In the genomic region with DNA sequence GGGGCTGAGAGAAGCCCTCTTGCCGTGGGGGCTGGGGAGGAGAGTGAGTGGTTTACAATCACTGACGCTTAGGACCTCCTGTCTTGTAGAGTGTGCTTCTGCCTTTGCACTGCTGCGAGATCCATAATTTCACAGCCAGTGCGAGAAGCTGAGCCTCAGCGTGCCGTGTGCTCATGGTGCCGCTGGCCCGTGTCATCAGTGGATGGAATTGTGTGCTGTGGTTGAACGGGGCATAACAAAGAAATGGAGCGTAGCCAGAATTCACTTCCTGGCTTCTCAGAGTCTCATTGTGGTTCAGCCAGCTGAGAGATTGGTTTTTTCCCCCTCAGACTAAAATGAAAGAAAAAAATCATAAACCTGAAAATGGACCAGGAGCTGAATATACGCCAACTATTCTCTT, we compare ENCODE assay signal across 11 mouse cellular contexts. TPM values are rescaled to one million over a fixed set of nuclear protein-coding genes. Genes with fewer than 3 reads are reported as not detected.
A peak's percentile ranks its signal among the peaks of the same experiment; 100 is the strongest.
DNase-seq lines count a peak whose midpoint lies in the region; ATAC-seq lines count a peak whose summit lies in the region.
"Had no signal": no experiment of that assay in that cellular context is flagged by ENCODE, and none has a peak within 500 bp of the region (broad histone marks: within the 10 kb centered on the region; RNA-seq: fewer than 3 reads in every experiment).

No protein-coding gene starts in this region.

- 47% methylated on average over 11 of the region's 11 CpGs for WGBS in hindbrain, embryonic 14.5 days
- WGBS in intestine, embryonic 16.5 days: 63% methylated on average over 11 of the region's 11 CpGs

- peak; percentile 71 for ATAC-seq in hindbrain, embryonic 14.5 days (ENCODE audit: low FRiP score)
- ATAC-seq in intestine, embryonic 16.5 days: no peak

- no peak overlapping the region for H3K4me2 ChIP-seq in hindbrain, embryonic 14.5 days (replicated peaks)
- H3K4me2 ChIP-seq in intestine, embryonic 16.5 days (ENCODE audit: low read depth, low read length): no peak overlapping the region
- H3K4me2 ChIP-seq: embryonic facial prominence, embryonic 13.5 days had no signal

- H3K36me3 ChIP-seq in hindbrain, embryonic 14.5 days (replicated peaks; ENCODE audit: control insufficient read depth, insufficient read depth): peaks cover 26% of the 10 kb centered on the region
- peaks cover 3% of the 10 kb centered on the region; the same call in 1 of the 2 replicates for H3K36me3 ChIP-seq in intestine, embryonic 16.5 days (ENCODE audit: control insufficient read depth, insufficient read depth, low read length)

- intact Hi-C loops in heart, postnatal 25 days (cut with DNase I): loop anchor here (5.0 kb wide), 1 partner anchor 62 kb away; the partner anchor contains the start of gene Prep

- peak overlapping the region; percentile 71 for H3K27ac ChIP-seq in hindbrain, embryonic 14.5 days
- no peak overlapping the region for H3K27ac ChIP-seq in intestine, embryonic 16.5 days (ENCODE audit: low read length)
- H3K27ac ChIP-seq: embryonic facial prominence, embryonic 13.5 days had no signal

- 0 out of 2 replicates have a peak, but pooled peaks cover 8% of the 10 kb centered on the region for H3K4me1 ChIP-seq in hindbrain, embryonic 14.5 days (replicated peaks; ENCODE audit: control insufficient read depth, insufficient read depth, low read length)
- 0 out of 2 replicates have a peak, but pooled peaks cover 4% of the 10 kb centered on the region for H3K4me1 ChIP-seq in intestine, embryonic 16.5 days (ENCODE audit: control insufficient read depth, insufficient read depth, low read length)

- no peaks in the 10 kb centered on the region for H3K27me3 ChIP-seq in hindbrain, embryonic 14.5 days (ENCODE audit: control insufficient read depth, insufficient read depth, low read length)
- H3K27me3 ChIP-seq in intestine, embryonic 16.5 days (replicated peaks; ENCODE audit: control insufficient read depth, insufficient read depth, low read length): no peaks in the 10 kb centered on the region
- H3K27me3 ChIP-seq: embryonic facial prominence, embryonic 13.5 days; liver, embryonic 13.5 days had no signal

- no peaks in the 10 kb centered on the region for H3K9me3 ChIP-seq in hindbrain, embryonic 14.5 days (ENCODE audit: control insufficient read depth, low read length)
- no peaks in the 10 kb centered on the region for H3K9me3 ChIP-seq in intestine, embryonic 16.5 days (ENCODE audit: control insufficient read depth, low read length)
- H3K9me3 ChIP-seq: embryonic facial prominence, embryonic 13.5 days; liver, embryonic 13.5 days had no signal

- H3K9ac ChIP-seq in hindbrain, embryonic 14.5 days: peak overlapping the region; percentile 2; the same call in 1 of the 2 replicates
- no peak overlapping the region for H3K9ac ChIP-seq in intestine, embryonic 16.5 days (ENCODE audit: low read depth, low read length)
- H3K9ac ChIP-seq: embryonic facial prominence, embryonic 13.5 days; liver, embryonic 13.5 days had no signal

- no peak overlapping the region for H3K4me3 ChIP-seq in hindbrain, embryonic 14.5 days (replicated peaks; ENCODE audit: low read length)
- H3K4me3 ChIP-seq in intestine, embryonic 16.5 days (ENCODE audit: low read length): no peak overlapping the region
- H3K4me3 ChIP-seq: embryonic facial prominence, embryonic 13.5 days; liver, embryonic 13.5 days had no signal

- DNase-seq in heart, adult 11 months: peak; percentile 92
- no peak for DNase-seq in heart, postnatal 25 days (ENCODE audit: low spot score)
- peak; percentile 65 for DNase-seq in brain, adult 2 months (ENCODE audit: low read depth, low spot score)
- DNase-seq in hindbrain, embryonic 14.5 days (ENCODE audit: low spot score): peak; percentile 51
- peak; percentile 26 to 33 for DNase-seq in lung, postnatal 4 days
- no peak for DNase-seq in urinary bladder, postnatal 14 days (ENCODE audit: low spot score)
- DNase-seq in urinary bladder, postnatal 4 days (ENCODE audit: low spot score in 2 of 2): no peak
- DNase-seq: liver, embryonic 13.5 days had no signal

RNA-seq across cellular contexts. Expression of gene Popdc3, which starts 48.8 kb away (rescaled TPM):
- total RNA-seq in heart, postnatal 25 days (2021): 10 to 100 TPM; 25.3 to 26.7 TPM
- 2.3 and 2.4 TPM in 2 replicates for polyA plus RNA-seq in hindbrain, embryonic 14.5 days (2014; fragmentation: Nextera tagmentation; extraction: Ambion mirVana)
- 0.51 and 0.59 TPM in 2 replicates for polyA plus RNA-seq in intestine, embryonic 16.5 days (2015; fragmentation: Nextera tagmentation; extraction: Ambion mirVana)
- total RNA-seq: MEL had no signal

Comparison
In these comparisons a context has a peak if more than half of its experiments do, and no peak if none do; other contexts are left out.
1. DNase-seq: peak in heart, adult 11 months (single experiment), brain, adult 2 months (single experiment), hindbrain, embryonic 14.5 days (single experiment) and lung, postnatal 4 days (2 of 2); none in heart, postnatal 25 days (single experiment), urinary bladder, postnatal 14 days (single experiment) and urinary bladder, postnatal 4 days (0 of 2).